Mouse (Mus musculus) skeletal muscle tissue, postnatal 0 days (tissue): Measurements from ENCODE around the gene Pck2. TPM values are rescaled to one million over a fixed set of nuclear protein-coding genes. Genes with fewer than 3 reads are reported as not detected.

Experiments
- polyA plus RNA-seq: library from polyadenylated mRNA; unstranded; fragments of >200 nt; fragmentation: Nextera tagmentation; extraction: Ambion mirVana; gene quantifications from 2 replicates; pipeline ENCODE4 v1.2.1, GENCODE M21; 2015

Gene Pck2
- 15.8 and 17.4 TPM in 2 replicates for polyA plus RNA-seq

DNA sequence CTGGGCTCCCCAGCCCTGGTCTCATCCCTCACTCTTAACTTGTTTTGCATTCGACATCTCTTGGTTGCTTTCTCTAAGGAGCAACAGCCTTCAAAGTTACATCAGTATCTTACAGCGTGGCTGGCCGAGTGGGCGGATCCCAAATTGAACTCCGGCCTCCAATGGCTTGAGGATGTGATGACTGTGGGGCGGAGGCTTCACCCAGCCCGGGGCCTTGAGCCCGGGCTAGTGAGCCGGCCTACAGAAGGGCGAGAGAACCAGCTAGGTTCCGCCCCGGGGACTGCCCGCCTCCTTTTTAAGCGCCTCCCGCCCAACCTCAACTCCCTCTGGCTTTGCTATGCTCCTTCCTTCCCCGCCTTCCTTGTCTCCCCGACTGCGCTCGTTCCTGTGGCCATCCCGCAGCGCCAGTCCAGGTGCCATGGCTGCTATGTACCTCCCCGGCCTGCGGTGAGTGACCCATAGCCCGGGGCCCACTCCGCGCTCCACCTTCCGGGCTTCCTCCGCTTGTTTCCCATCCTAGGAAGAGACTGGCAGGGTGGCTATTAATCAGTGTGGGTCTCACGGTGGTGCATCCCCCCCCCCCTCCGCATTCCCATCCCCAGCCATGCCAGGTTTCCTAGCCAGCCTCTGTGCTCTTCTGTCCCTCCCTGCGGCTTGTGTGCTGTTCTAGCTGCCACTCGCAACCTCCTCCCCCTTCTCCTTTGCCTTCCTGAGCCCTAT, at the start of gene Pck2:
Gene Pck2, plus strand, starts transcription at position 200 of the 720 bp plus-strand sequence.

DNA sequence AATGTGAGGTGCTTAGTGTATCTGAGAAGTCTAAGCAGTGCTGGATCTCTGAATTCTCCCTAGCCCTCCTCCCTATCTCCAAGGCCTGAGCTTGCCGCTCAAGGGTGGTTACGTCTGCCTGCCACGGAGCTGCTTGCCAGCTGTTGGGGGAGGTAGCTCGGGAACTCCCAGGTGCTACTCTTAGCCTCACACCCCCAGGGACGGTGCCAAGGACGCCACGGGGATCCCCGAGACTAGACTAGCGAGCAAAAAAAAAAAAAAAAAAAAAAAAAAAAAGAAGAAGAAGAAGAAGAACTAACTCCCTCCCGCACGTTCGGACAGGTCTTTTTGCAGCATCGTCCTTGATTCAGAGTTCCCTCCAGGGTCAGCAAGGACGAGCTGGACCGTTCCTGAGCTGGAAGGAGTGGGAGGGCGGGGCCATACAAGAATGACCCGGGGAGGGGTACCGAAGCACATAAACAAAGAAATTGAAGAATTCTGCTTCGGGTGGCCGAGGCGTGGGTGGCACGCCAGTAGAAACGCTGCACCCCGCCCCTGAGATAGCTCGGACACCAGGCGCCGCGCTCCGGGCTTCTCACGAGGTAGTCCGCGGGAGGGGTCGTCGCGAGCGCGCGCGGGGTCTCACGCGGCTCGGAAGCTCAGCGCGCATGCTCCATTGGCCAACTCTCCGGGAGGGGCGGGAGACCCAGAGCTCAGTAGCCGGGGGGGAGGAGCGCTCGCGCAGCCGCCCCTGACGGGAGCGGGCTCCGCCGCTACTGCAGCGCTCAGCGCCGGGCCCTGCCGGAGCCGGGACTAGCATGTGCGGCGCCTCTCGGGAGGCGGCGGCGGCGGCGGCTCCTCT, 49.5 kb upstream of the Pck2 start, which contains the start of gene Carmil3:
Gene Carmil3, plus strand, starts transcription at position 291 of the 841 bp plus-strand sequence.

DNA sequence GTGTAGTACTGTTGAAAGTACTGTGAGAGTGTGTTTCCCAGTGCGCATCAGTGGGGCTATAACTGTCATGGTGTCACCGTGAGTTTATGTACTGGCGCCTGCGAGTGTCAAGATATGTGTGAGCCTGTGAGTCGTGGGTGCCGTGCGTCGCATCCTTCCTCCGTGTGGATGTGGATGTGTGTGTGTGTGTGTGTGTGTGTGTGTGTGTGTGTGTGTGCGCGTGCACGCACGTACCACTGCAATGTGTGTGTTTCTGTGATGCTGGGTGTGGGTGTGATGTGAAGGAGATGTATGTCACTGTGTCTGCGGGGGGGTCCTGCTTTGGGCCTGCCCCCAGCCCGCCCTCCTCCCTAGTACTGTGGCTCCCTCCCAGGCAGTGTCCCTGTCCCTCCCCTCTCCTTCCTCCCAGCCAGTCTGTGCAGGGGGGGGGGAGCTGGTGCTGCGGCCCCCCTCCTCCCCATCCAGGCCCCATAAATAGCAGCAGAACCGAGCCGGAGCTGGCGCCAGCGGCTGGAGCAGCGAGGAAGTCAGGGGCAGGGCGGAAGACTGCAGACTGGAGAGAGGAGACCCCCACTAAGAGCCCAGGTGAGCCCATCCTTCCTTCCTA, 29.8 kb upstream of the Pck2 start, which contains the start of gene Cpne6:
Gene Cpne6, plus strand, starts transcription at position 321 of the 607 bp plus-strand sequence.

DNA sequence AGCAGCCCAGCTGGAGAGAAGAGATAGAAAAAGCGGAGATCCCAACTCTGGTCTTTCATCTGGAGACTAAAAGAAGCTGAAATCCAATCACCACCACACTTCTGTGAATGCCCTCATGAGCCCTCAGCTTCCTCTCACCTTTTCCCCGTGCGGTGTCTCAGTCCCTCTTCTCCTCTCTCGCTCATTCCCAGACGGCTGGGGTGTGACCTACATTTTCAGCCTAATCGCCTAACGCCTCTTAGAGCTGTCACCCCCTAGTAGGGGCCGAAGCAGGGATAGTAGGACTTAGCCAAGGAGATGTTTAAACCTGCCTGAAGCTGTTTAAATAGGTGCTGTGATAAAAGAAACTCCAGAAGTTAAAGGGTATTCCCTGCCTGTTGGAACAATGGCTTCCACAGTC, 15.3 kb upstream of the Pck2 start, which contains the start of gene Nrl:
Gene Nrl, minus strand, starts transcription at position 197 of the 400 bp plus-strand sequence.

DNA sequence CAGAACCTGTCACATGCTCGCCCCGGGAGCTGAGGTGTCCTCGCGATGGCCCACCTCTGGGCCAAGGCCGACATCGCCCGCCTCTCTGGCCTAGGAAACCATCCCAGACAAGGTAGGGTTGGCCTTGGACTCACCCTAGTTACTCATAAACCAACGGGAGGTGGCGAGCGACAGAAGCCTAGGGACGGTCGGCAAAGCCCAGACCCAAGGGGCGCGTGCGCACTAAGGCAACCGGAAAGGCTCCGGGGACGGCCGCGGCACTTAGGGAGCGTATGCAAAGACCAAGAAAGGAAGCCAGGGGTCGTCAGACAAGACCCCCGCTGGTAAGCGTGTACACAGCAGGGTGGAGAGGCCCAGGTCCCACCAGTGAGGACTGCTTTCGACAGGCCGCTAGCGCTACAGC, 19.7 kb downstream of the Pck2 start, which contains the start of gene Dcaf11:
Gene Dcaf11, plus strand, starts transcription at position 208 of the 403 bp plus-strand sequence.

DNA sequence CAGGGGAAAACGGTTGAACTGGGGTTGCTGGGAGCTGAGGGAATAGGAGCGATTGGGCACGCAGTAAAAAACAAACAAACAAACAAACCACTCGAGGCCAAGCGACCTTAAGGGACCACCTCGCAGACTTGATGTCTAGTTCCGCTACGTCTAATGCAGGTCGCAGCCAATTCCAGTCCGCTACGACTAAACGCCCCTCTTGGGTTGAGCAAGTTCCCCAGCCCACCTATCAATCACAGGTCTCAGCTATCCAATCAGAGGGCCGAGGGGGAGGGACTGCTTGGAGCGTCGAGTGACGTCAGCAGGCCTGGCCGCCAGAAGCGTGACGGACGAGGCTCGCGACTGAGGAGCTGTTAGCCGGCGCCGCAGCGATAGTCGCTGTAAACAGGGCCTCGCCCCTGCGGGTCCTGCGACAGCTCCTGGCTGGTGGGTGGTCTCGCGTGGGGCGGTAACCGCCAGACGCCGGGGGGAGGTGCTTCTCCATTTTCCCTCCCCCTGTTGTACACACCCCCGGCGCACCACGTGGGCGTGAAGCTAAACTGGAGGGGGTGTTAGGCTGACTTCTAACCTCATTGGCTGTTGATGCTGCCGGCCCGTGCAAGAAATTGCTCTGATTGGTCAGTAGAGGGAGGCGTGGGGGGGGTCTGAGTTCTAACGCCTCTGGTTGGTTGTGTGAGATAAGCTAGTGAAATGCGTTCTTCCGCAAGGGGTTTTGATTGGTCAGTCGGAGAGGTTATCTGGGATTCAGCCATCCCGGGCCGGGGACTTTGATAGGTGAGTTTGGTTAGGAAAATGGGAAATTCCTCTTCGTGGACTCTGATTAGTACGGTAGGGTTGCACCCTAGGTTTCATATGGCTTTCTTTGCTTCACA, 20.4 kb downstream of the Pck2 start, which contains the start of gene A730061H03Rik:
Gene A730061H03Rik, minus strand, starts transcription at position 205 of the 872 bp plus-strand sequence.

DNA sequence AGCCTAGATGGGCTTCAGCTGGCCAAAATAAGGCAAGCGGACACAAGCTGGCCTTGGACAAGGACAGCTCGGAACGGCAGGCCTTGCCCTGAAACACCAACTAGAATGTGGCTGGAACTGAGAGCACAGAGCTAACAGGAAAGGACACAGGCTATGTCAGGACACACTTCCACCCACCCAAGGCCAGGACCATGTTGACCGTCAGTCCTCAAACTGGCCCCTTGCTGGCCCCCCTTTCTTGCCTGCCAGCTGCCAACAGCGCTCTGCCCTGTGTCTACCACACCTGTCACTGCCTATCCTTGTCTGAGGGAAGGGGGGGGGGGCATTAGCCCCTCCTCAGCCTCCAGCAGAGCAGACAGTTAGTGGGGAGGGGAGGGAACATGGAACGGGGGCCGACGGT, 35.2 kb downstream of the Pck2 start, which contains the start of gene Fitm1:
Gene Fitm1, plus strand, starts transcription at position 316 of the 400 bp plus-strand sequence.

DNA sequence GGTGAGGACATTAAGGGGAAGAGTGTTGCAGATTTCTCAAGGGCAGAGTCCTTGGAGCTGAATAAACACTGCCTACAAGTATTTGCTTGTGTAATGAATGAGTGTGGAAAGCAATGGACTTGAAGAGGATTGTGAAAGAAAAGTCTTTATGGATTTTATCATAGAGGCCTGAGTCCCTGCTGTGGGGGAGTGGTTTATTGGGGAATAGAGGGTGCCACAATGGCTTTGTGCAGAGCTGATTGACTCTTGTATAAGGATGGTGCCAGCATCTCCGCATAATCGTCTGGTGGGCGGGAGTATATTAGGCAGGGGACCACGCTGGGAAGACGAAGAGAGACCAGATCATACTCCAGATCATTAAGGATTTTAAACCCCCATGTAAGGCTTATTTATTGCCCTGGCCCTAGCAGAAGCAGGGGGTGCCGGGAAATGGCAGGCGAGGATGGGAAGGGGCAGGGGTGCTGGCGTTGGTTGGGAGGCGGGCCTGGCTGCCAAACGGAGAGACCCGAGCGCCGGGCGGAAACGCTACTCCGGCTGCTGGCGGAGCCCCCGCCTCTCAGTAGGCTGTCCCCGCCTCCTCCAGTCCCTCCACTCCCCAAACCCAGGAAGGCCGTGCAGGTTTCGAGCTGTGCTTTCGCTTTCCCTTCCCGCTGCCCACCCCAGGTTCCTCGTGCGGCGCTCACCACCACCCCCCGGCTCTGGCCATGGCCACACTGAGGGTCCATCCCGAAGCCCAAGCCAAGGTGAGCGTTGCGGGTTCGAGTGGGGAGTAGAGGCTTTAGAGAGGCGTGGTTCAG, 38.0 kb downstream of the Pck2 start, which contains the start of gene Psme1:
Gene Psme1, plus strand, starts transcription at position 253 of the 797 bp plus-strand sequence.

DNA sequence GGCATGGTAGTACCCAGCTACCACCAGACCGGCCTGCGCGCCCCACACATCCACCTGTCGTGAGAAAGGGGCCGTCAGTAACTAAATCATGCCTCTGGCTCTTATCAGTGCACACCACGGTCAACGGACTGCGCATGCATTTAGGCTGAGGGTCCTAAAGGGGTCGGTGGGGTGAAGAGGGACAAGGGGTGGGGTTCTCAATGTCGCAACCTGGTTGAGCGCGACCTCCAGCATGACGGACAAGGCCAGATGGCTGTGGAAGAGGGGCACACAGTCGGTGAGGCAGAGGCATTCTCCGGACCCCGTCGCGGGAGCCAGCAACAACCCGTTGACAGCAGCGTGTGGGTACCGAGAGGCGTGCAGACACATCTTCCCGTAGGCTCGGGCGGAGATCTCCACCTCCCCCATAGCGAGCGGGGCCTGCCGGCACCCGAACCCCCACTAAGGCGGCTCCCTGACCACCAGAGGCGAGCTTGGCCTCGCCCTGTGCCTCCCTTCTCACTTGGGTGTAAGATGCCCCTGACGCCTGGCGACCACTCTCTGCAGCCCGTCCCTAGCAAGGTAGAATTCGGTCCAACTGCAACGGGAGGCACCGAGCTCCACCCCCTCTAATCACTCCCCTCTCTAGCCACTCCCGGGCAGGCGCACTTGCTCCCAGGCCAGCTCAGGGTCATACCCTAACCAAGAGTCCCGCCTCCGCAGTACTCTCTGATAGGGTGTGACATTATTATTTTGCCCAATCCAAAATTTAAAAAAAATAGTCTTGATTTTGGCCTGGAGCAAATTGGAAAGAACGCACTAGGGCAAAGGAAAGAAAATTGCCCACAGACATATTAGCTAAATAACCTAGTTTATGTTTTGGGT, 44.9 kb downstream of the Pck2 start, which contains the start of gene Emc9:
Gene Emc9, minus strand, starts transcription at position 601 of the 864 bp plus-strand sequence.

DNA sequence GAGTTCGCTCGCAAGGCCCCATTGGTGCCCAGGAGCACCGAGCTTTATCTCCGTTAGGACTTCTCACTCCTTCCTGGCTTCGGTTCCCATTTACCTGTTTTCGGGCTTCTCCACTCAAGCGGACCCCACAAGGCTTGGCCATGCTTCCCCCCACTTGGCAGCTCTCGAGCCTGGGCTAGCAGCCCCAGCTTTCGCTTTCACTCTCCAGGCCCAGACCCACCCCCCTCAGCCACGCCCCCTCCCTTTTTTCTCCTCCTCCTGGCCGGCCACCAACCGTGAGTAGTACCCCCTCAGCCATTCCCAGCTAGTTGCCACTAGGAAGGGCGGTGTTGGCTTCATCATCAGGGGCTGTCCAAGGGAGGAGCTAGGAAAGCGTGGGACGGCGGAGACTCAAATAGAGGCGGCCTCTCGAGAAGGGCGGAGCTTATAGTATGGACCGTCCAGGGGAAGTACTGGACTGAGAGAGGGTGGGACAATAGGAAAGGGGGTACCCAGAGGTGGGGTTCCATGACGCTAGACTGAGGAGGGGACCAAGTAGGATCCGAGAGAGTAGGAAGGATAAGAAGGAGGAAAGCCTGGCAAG, 50.8 kb downstream of the Pck2 start, which contains the start of gene Psme2:
Gene Psme2, minus strand, starts transcription at position 366 of the 583 bp plus-strand sequence.

DNA sequence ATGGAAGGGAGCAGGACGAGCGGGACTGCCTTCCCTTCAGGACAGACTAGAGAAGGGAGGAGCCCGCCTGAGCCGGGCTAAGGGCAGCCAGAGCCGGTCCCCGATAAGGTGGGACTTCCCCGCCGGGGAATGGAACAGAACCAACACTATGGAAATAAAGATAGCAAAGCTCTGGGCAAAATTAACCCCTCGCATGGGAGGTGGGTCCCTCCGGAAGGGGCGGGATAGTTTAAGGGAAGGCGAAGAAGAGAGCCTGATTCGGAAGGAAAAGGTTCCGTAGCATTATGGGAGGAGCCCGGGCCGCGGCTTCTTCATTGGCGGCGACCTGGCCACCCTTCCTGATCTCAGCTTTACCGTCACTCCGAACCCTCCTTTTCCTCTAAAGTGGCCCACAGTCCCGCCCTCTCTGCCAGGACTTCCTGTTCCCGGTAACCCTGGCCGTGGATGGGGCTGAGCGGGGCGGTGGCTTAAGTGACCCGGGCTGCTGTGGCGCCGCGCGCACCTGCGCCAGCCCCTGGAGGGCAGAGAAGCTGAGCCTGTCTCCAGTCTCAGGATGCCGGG, 51.3 kb downstream of the Pck2 start, which contains the start of gene Rnf31:
Gene Rnf31, plus strand, starts transcription at position 378 of the 561 bp plus-strand sequence.

Other genes starting within 250 kb of the Pck2 start
- 21.7 and 34.9 TPM in 2 replicates for gene Dhrs4, start 61.5 kb upstream of the Pck2 start, polyA plus RNA-seq
- gene Carmil3, start 49.6 kb upstream of the Pck2 start, polyA plus RNA-seq, result 0.44 and 0.66 TPM in 2 replicates
- not detected in 2 replicates for gene Cpne6, start 29.8 kb upstream of the Pck2 start, polyA plus RNA-seq
- not detected in 2 replicates for gene Nrl, start 15.3 kb upstream of the Pck2 start, polyA plus RNA-seq
- 45.2 and 45.3 TPM in 2 replicates for gene Dcaf11, start 19.7 kb downstream of the Pck2 start, polyA plus RNA-seq
- 1.2 and 1.5 TPM in 2 replicates for gene A730061H03Rik, start 20.1 kb downstream of the Pck2 start, polyA plus RNA-seq
- 342 and 394 TPM in 2 replicates for gene Fitm1, start 35.4 kb downstream of the Pck2 start, polyA plus RNA-seq
- 88.6 and 106 TPM in 2 replicates for gene Psme1, start 37.9 kb downstream of the Pck2 start, polyA plus RNA-seq
- 63.2 and 67.4 TPM in 2 replicates for gene Emc9, start 45.0 kb downstream of the Pck2 start, polyA plus RNA-seq
- 186 and 262 TPM in 2 replicates for gene Psme2, start 50.8 kb downstream of the Pck2 start, polyA plus RNA-seq
- gene Rnf31, start 51.4 kb downstream of the Pck2 start, polyA plus RNA-seq, result 10.3 and 13.4 TPM in 2 replicates
- 11.4 and 12.2 TPM in 2 replicates for gene Irf9, start 63.3 kb downstream of the Pck2 start, polyA plus RNA-seq
- gene Rec8, start 77.8 kb downstream of the Pck2 start, polyA plus RNA-seq, result 1.8 and 1.9 TPM in 2 replicates
- gene Ipo4, start 95.7 kb downstream of the Pck2 start, polyA plus RNA-seq, result 52.7 and 61.0 TPM in 2 replicates
- gene Gm49378, start 97.6 kb downstream of the Pck2 start, polyA plus RNA-seq, result 1.3 and 2.0 TPM in 2 replicates
- gene Tm9sf1, start 103.5 kb downstream of the Pck2 start, polyA plus RNA-seq, result 48.0 and 52.2 TPM in 2 replicates
- 0.24 and 0.32 TPM in 2 replicates for gene Tssk4, start 109.9 kb downstream of the Pck2 start, polyA plus RNA-seq
- 29.8 and 35.3 TPM in 2 replicates for gene Mdp1, start 120.2 kb downstream of the Pck2 start, polyA plus RNA-seq
- gene Gmpr2, start 131.7 kb downstream of the Pck2 start, polyA plus RNA-seq, result 15.1 and 16.5 TPM in 2 replicates
- gene Nedd8, start 131.9 kb downstream of the Pck2 start, polyA plus RNA-seq, result 356 and 376 TPM in 2 replicates
- gene Tinf2, start 141.6 kb downstream of the Pck2 start, polyA plus RNA-seq, result 14.2 and 15.0 TPM in 2 replicates
- gene Tgm1, start 173.7 kb downstream of the Pck2 start, polyA plus RNA-seq, result 0.35 and 1.9 TPM in 2 replicates
- gene Rabggta, start 182.0 kb downstream of the Pck2 start, polyA plus RNA-seq, result 12.8 and 13.3 TPM in 2 replicates
- 41.5 and 50.2 TPM in 2 replicates for gene Dhrs1, start 205.4 kb downstream of the Pck2 start, polyA plus RNA-seq
- gene Nop9, start 205.4 kb downstream of the Pck2 start, polyA plus RNA-seq, result 14.6 and 17.5 TPM in 2 replicates
- 0.11 and 0.12 TPM in 2 replicates for gene Cideb, start 218.2 kb downstream of the Pck2 start, polyA plus RNA-seq
- 0.23 and 0.41 TPM in 2 replicates for gene Ltb4r2, start 221.2 kb downstream of the Pck2 start, polyA plus RNA-seq
- 0.21 and 0.61 TPM in 2 replicates for gene Ltb4r1, start 225.7 kb downstream of the Pck2 start, polyA plus RNA-seq
- 5.0 and 5.7 TPM in 2 replicates for gene Adcy4, start 243.8 kb downstream of the Pck2 start, polyA plus RNA-seq
- gene Ripk3, start 248.6 kb downstream of the Pck2 start, polyA plus RNA-seq, result 6.7 and 11.8 TPM in 2 replicates